Mouse (Mus musculus) gastrocnemius, postnatal 4 days (tissue): ENCODE measurements around the gene Krt17. TPM values are rescaled to one million over a fixed set of nuclear protein-coding genes. Genes with fewer than 3 reads are reported as not detected.
"Not testable (repeated sequence)": the region's sequence is repeated elsewhere in the genome, so short reads cannot be mapped to it uniquely, and the experiment has no call there.

ENCODE experiments used
- DNase-seq, 2 experiments: peaks; one replicate each; pipeline ENCODE4 v3.0.0; 2021 to 2022; ENCODE audit warnings: low spot score in 2 of 2, mixed read lengths in 2 of 2
- total RNA-seq, 2 experiments: library from RNA; stranded (reverse); gene quantifications; 2 replicates each; pipeline ENCODE4 v1.2.3; 2021

Krt17 gene
- total RNA-seq, 2 experiments from 2014 or later: 0.29 to 0.44 TPM

GRCm38 (mm10) chr11:100269821-100270332 lies 9.0 kb upstream of the Krt17 start, which contains the start of gene Krt42:
Gene Krt42 (minus strand): TSS chr11:100269871.
- DNase-seq: no peak

DNA sequence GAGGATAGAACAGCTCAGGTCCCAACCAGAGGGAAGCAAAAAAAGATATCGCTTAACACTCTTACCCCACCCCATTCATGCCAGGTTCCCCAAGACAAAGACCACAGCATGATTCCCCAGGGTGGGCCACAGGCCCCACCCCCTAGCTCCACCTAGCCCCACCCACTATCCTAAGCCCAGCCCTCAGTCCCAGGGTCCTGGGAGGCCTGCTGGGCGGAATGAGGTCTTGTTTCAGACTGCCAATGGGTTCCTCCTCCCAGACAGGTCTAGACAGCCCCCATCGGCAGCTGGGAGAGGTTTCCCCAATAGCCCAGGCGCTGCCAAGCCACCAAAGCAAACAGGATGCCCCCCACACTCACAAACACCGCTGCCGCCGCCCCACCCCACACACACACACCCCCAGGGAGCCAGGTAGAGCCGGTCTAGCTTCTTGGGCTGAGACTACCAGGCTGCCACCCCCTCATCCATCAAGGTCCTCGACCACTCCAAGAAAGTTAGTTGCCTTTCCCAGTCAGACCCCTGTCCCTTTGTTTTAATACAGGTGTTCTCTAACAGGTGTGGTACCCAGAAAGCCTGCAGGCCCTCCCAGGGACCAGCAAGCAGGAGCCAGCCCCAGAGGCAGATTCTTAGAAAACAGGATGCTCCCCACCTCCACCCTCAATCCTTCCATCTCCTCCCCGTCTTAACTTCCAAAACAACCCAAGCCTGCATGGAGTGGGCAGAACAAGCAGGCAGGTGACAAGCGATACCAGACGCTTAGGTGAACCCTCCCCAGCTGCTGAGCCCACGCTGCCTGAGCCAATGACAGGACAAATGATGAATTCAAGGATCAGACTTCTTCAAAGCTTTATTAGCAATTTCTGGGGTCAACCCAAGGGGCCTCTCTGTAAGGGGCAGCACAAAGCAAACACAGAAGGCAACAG lies 1.5 kb upstream of the Krt17 start:
- no peak for DNase-seq

DNA sequence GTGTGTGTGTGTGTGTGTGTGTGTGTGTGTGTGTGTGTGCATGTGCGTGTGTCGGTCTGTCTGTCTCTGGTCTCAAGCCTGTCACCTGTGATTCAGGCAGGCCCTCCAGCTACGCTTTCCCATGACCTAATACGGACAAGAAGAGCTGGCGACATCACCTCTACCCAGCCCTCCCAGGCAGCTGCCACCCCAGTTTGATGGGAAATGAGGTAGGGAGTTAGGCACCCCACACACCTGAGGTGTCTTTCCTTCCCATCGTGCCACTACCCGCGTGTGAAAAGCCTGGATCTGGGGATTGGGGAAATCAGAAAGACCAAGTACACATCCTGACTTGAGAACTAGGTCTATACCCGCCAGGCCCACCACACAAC lies 391 bp upstream of the Krt17 start:
- DNase-seq: no peak

DNA sequence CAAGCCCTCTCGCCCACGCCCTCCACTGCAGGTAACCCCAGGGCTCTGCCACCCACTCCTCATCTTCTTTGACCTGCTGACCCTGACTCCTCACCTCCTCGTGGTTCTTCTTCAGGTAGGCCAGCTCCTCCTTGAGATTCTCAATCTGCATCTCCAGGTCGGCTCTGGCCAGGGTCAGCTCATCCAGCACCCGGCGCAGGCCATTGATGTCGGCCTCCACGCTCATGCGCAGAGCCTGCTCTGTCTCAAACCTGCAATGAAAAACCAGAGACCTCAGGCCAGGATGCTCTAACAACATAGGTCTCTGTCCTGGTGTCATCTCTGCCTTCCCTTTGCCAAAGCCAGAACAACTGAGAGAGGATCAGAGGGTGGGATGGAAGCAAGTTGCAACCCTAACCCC lies 1.8 kb downstream of the Krt17 start:
- no peak for DNase-seq

DNA sequence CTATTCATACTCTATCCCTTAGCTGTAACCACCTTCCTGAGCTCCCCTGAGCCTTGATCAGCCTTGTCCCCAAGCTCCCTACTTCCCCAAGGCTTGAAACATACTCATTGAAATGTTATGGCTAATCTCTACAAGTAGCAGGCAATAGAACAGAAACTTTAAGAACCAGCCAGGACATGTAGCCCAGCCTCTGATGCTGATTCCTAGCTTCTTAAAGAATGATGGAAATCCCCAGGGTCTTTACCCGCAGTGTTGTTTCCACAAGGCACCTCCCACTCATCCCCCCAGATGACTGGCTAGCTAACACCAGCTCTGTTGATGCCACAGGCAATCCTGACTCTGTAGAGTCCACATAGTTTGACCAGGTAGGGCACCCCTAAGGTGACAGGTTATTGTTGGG lies 2.9 kb downstream of the Krt17 start:
- no peak for DNase-seq

DNA sequence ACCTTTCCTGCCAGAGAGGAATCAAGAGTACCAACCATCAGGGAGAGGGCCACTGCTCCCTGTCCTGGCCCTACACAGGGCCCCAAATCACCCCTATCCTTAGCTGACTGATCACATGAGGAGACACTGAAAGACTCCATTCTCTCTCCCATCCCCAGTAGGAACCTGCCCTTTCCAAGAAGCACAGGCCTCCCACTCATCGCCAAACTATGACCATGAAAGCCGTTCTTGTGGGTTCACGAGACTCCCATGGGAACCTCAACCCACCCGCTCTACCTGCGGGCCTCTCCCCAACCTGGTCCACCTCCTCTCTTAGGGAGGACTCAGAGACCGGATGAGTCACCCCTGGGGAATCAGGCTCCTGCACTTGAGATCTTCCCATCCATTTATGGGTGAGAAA lies 5.3 kb downstream of the Krt17 start:
- DNase-seq: no peak

- DNase-seq: no peak
Measured at GRCm38 (mm10) chr11:100254360-100255090, 6.3 kb downstream of the Krt17 start.

DNA sequence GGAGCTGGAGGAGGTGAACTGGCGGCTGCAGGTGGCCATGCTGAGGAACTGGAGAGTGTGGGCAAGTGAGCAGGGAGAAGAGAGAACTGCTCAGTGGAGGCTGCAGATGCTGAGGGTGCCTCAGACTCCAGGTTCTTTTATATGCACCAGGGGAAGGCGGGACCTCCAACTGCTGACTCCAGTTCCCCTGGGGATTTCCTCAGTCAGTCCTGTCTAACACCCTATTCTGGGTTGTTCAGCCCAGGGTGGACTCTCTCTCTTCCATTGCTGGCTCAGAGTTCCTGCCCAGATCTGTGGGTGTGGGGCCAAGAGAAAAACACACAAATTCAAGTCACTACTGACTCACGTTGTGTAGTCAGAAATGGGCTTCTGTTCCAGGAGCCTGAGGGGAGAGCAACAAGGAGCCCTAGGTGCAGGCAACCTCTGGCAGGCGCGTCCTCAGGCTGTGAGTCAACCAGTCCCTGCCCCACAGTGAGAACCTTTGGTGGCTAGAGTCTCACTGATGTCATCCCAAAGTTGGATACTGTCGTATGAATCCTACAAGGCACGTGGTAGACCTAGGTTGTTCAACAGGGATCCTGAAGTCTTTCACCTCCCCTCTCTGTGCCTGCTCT lies 11.9 kb downstream of the Krt17 start, which contains the start of gene Krt16:
Gene Krt16, minus strand, starts transcription at position 51 of the 614 bp plus-strand sequence.
- no peak for DNase-seq

GRCm38 (mm10) chr11:100246471-100246870 lies 14.4 kb downstream of the Krt17 start:
- DNase-seq: not testable (repeated sequence)

DNA sequence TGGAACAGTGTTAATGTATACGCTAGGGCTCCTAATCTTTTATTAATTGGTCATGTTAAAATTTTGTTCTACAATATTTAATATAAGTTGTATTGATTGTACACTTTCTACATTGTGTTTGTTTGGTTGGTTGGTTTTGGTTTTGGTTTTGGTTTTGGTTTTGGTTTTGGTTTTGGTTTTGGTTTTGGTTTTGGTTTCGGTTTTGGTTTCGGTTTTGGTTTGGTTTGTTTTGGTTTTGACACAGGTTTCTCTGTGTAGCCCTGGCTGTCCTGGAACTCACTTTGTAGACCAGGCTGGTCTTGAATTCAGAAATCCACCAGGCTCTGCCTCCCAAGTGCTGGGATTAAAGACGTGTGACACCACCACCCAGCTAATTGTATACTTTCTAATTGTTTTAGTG lies 20.6 kb downstream of the Krt17 start:
- not testable (repeated sequence) for DNase-seq

GRCm38 (mm10) chr11:100221741-100222140 lies 39.1 kb downstream of the Krt17 start:
- no peak for DNase-seq

DNA sequence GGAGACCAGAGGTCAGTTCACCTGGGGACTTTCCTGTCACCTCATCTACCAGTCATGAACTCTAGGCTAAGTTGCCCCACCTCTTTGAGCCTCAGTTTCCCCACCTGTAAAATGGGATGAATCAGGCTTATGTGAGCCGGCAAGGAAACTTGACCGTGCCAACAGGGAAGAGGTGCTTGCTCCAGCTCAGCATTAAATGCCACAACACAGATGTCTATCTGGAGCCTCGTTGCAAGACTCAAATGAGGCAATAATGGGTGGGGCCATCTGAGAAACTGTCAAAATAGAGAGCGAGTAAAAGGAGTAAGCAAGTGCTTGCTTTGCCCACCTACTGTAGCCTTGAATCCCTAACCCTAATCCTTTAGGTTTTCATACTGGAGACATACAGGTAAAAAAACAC lies 41.5 kb downstream of the Krt17 start:
- DNase-seq: no peak

DNA sequence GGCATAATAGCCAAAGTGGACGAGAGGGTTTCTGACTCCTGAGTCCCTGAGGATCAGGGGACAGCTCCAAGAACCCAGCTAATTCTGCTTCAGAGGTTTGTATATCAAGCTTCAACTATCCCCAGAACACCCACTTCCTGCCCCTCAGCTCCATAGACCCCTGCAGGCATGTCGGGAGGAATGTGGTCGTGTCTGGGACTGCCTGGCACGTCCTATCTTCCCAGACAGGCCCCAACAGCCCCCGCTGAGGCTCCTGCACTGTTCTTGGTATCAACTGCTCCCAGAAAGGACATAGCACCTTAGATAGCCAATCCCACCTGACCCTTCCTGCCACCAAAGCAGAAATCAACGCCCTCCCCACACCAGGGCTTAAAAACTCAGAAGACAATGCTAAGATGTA lies 52.3 kb downstream of the Krt17 start:
- no peak for DNase-seq

DNA sequence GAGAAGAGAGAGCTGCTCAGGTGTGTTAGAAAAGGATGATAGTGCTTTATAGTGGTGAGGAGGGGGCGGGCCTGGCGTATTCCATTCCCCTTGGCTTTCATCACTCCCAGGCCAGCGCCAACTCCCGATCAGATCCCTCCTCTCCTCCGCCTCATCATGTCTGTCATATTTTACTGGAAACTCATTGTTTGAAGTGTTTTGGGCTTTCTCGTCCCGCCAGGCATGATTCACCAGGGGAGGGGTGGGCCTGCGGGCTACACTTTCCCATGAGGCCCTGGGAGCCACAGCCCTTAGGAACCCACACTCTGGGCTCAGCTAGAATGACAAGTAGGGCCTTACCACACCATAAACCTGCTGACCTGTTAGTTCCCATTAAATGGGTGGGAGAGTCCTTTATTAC lies 53.3 kb downstream of the Krt17 start, which contains the start of gene Krt14:
Gene Krt14, minus strand, starts transcription at position 51 of the 400 bp plus-strand sequence.
- no peak for DNase-seq

Other genes starting within 250 kb of the Krt17 start
- gene Krt33a, start 244.8 kb downstream of the Krt17 start, total RNA-seq: not detected
- under 1 TPM in 1 of 2 experiments, not detected in 1; 0.22 TPM for gene Krt33b, start 231.2 kb downstream of the Krt17 start, total RNA-seq
- gene Krt34, start 219.5 kb downstream of the Krt17 start, total RNA-seq: not detected
- gene Krt31, start 210.5 kb downstream of the Krt17 start, total RNA-seq: not detected
- not detected for gene Krt32, start 172.8 kb downstream of the Krt17 start, total RNA-seq
- gene Krt35, start 164.8 kb downstream of the Krt17 start, total RNA-seq: under 1 TPM; 0.15 to 0.31 TPM
- gene Krt36, start 155.4 kb downstream of the Krt17 start, total RNA-seq: not detected
- gene Krt13, start 139.5 kb downstream of the Krt17 start, total RNA-seq: not detected
- 1 to 10 TPM in 1 of 2 experiments, under 1 TPM in 1; 0.27 to 1.1 TPM for gene Krt15, start 125.1 kb downstream of the Krt17 start, total RNA-seq
- gene Krt19, start 112.4 kb downstream of the Krt17 start, total RNA-seq: 1 to 10 TPM in 1 of 2 experiments, under 1 TPM in 1; 0.71 to 1.3 TPM
- gene Krt9, start 67.8 kb downstream of the Krt17 start, total RNA-seq: under 1 TPM in 1 of 2 experiments, not detected in 1; 0.15 TPM
- gene Krt14, start 53.5 kb downstream of the Krt17 start, total RNA-seq: 1 to 10 TPM in 1 of 2 experiments, under 1 TPM in 1; 0.15 to 1.8 TPM
- under 1 TPM in 1 of 2 experiments, not detected in 1; 0.29 TPM for gene Krt16, start 12.1 kb downstream of the Krt17 start, total RNA-seq
- gene Krt42, start 8.8 kb upstream of the Krt17 start, total RNA-seq: not detected
- gene Eif1, start 58.9 kb upstream of the Krt17 start, total RNA-seq: 100 to 1,000 TPM; 842 to 874 TPM
- gene Gast, start 73.4 kb upstream of the Krt17 start, total RNA-seq: not detected
- 1 to 10 TPM; 1.5 to 1.7 TPM for gene Hap1, start 95.1 kb upstream of the Krt17 start, total RNA-seq
- gene Jup, start 136.7 kb upstream of the Krt17 start, total RNA-seq: 10 to 100 TPM; 80.4 to 91.4 TPM
- gene P3h4, start 153.8 kb upstream of the Krt17 start, total RNA-seq: 10 to 100 TPM; 27.4 to 29.4 TPM
- gene Fkbp10, start 154.7 kb upstream of the Krt17 start, total RNA-seq: 10 to 100 TPM; 86.4 TPM
- 10 to 100 TPM; 35.8 to 38.1 TPM for gene Nt5c3b, start 180.8 kb upstream of the Krt17 start, total RNA-seq
- gene Klhl10, start 180.9 kb upstream of the Krt17 start, total RNA-seq: 1 to 10 TPM; 1.0 to 1.5 TPM
- gene Klhl11, start 211.7 kb upstream of the Krt17 start, total RNA-seq: 10 to 100 TPM; 14.9 to 15.8 TPM